Mouse (Mus musculus) MEL (cell line): Measurements from ENCODE around the gene Rsbn1l. TPM values are rescaled to one million over a fixed set of nuclear protein-coding genes. Genes with fewer than 3 reads are reported as not detected.

Source experiments
- DNase-seq: peaks from one replicate; pipeline ENCODE4 v3.0.0; 2011; ENCODE audit warnings: low read depth, low spot score
- H3K27ac ChIP-seq: 2 replicates; pipeline ENCODE4 v1.5.1; 2012; ENCODE audit warnings: low read depth, mild to moderate bottlenecking, control low read depth, low read length, moderate library complexity; ENCODE audit not compliant: control insufficient read depth
- H3K27me3 ChIP-seq, 2 experiments: fragments of 150-350 bp in 1 of 2; sonication (generic) in 1 of 2; 2 replicates each; pipeline ENCODE4 v1.6.1; 2012; ENCODE audit warnings: low read length in 2 of 2, mild to moderate bottlenecking in 2 of 2, improper control_type of control experiment in 1 of 2, moderate library complexity in 1 of 2; ENCODE audit not compliant: insufficient read depth in 2 of 2, control insufficient read depth in 1 of 2
- H3K36me3 ChIP-seq, 2 experiments: 2 replicates each; pipeline ENCODE4 v1.6.1; 2012 to 2014; ENCODE audit warnings: low read length in 2 of 2, improper control_type of control experiment in 1 of 2, inconsistent platforms in 1 of 2, mild to moderate bottlenecking in 1 of 2; ENCODE audit not compliant: insufficient read depth in 2 of 2, control insufficient read depth in 1 of 2
- H3K4me1 ChIP-seq, 2 experiments: fragments of 150-350 bp in 1 of 2; sonication (generic) in 1 of 2; 2 replicates each; pipeline ENCODE4 v1.6.1; 2012; ENCODE audit warnings: low read length in 2 of 2, improper control_type of control experiment in 1 of 2, mild to moderate bottlenecking in 1 of 2; ENCODE audit not compliant: insufficient read depth in 2 of 2, control insufficient read depth in 1 of 2
- H3K4me3 ChIP-seq, 2 experiments: fragments of 150-350 bp in 1 of 2; sonication (generic) in 1 of 2; 2 replicates each; pipeline ENCODE4 v1.5.1; 2012; ENCODE audit warnings: low read depth in 2 of 2, low read length in 2 of 2, mild to moderate bottlenecking in 2 of 2, moderate library complexity in 2 of 2, control low read depth in 1 of 2, improper control_type of control experiment in 1 of 2; ENCODE audit not compliant: control insufficient read depth in 1 of 2, insufficient read depth in 1 of 2
- H3K79me2 ChIP-seq: 2 replicates; pipeline ENCODE4 v1.6.1; 2012; ENCODE audit warnings: mild to moderate bottlenecking, low read length, moderate library complexity; ENCODE audit not compliant: control insufficient read depth, poor library complexity, insufficient read depth
- H3K9ac ChIP-seq: 2 replicates; pipeline ENCODE4 v1.6.1; 2012; ENCODE audit warnings: low read depth, mild to moderate bottlenecking, control low read depth, low read length, moderate library complexity; ENCODE audit not compliant: control insufficient read depth, poor library complexity, severe bottlenecking
- H3K9me3 ChIP-seq: fragments of 150-350 bp; sonication (generic); replicated peaks from 2 replicates; pipeline ENCODE4 v1.6.1; 2012; ENCODE audit warnings: mild to moderate bottlenecking, low read length, improper control_type of control experiment, moderate library complexity; ENCODE audit not compliant: insufficient read depth
- BHLHE40 ChIP-seq: IDR thresholded peaks from 2 replicates; pipeline ENCODE4 v1.6.1; 2012; ENCODE audit warnings: low read depth, mild to moderate bottlenecking, inconsistent platforms, low read length, improper control_type of control experiment, borderline replicate concordance
- CTCF ChIP-seq, 3 experiments: IDR thresholded peaks in 2 of 3; conservative IDR thresholded peaks in 1 of 3; 2 replicates each; pipeline ENCODE4 v1.5.1; 2011 to 2012; ENCODE audit warnings: low read length in 3 of 3, low read depth in 2 of 3, mild to moderate bottlenecking in 2 of 3, improper control_type of control experiment in 1 of 3, inconsistent platforms in 1 of 3, mixed read lengths in 1 of 3, moderate library complexity in 1 of 3; ENCODE audit not compliant: control insufficient read depth in 1 of 3, insufficient read depth in 1 of 3, poor library complexity in 1 of 3, severe bottlenecking in 1 of 3
- E2F4 ChIP-seq: IDR thresholded peaks from 2 replicates; pipeline ENCODE4 v1.6.1; 2011; ENCODE audit warnings: low read depth, low read length, improper control_type of control experiment, borderline replicate concordance
- ELF1 ChIP-seq: IDR thresholded peaks from 2 replicates; pipeline ENCODE4 v1.6.1; 2014; ENCODE audit warnings: low read depth, mild to moderate bottlenecking, inconsistent platforms, low read length, improper control_type of control experiment, moderate library complexity
- EP300 ChIP-seq, 2 experiments: IDR thresholded peaks; 2 replicates each; pipeline ENCODE4 v1.6.1; 2011; ENCODE audit warnings: improper control_type of control experiment in 2 of 2, low read length in 2 of 2, low read depth in 1 of 2, mild to moderate bottlenecking in 1 of 2
- HCFC1 ChIP-seq: IDR thresholded peaks from 2 replicates; pipeline ENCODE4 v1.6.1; 2012; ENCODE audit warnings: low read depth, mild to moderate bottlenecking, inconsistent platforms, low read length, improper control_type of control experiment, moderate library complexity
- JUND ChIP-seq: IDR thresholded peaks from 2 replicates; pipeline ENCODE4 v1.6.1; 2011; ENCODE audit warnings: low read depth, mild to moderate bottlenecking, improper control_type of control experiment, low read length
- KAT2A ChIP-seq: conservative IDR thresholded peaks from 2 replicates; pipeline ENCODE4 v1.6.1; 2012; ENCODE audit warnings: low read depth, low read length, improper control_type of control experiment, inconsistent platforms
- MAFK ChIP-seq: IDR thresholded peaks from 2 replicates; pipeline ENCODE4 v1.6.1; 2011; ENCODE audit warnings: low read depth, mild to moderate bottlenecking, low read length, improper control_type of control experiment, borderline replicate concordance
- MEF2A ChIP-seq: IDR thresholded peaks from 2 replicates; pipeline ENCODE4 v1.6.1; 2014; ENCODE audit warnings: low read depth, mild to moderate bottlenecking, inconsistent platforms, low read length, improper control_type of control experiment; ENCODE audit not compliant: poor library complexity, insufficient replicate concordance, severe bottlenecking; ENCODE audit errors: extremely low read depth
- MXI1 ChIP-seq: IDR thresholded peaks from 2 replicates; pipeline ENCODE4 v1.6.1; 2011; ENCODE audit warnings: mild to moderate bottlenecking, low read depth, low read length, improper control_type of control experiment
- MYB ChIP-seq: IDR thresholded peaks from 2 replicates; pipeline ENCODE4 v1.6.1; 2011; ENCODE audit warnings: mild to moderate bottlenecking, low read depth, low read length, improper control_type of control experiment
- MYC ChIP-seq: IDR thresholded peaks from 2 replicates; pipeline ENCODE4 v1.6.1; 2011; ENCODE audit warnings: low read depth, mild to moderate bottlenecking, low read length, improper control_type of control experiment, moderate library complexity
- POLR2A ChIP-seq, 2 experiments: IDR thresholded peaks; 2 replicates each; pipeline ENCODE4 v1.6.1; 2011 to 2012; ENCODE audit warnings: low read length in 2 of 2, mild to moderate bottlenecking in 2 of 2, control low read depth in 1 of 2, improper control_type of control experiment in 1 of 2, low read depth in 1 of 2, moderate library complexity in 1 of 2; ENCODE audit not compliant: control insufficient read depth in 1 of 2, insufficient read depth in 1 of 2, poor library complexity in 1 of 2
- POLR2AphosphoS2 ChIP-seq: IDR thresholded peaks from 2 replicates; pipeline ENCODE4 v1.6.1; 2011; ENCODE audit warnings: low read length, improper control_type of control experiment
- RAD21 ChIP-seq: IDR thresholded peaks from 2 replicates; pipeline ENCODE4 v1.6.1; 2011; ENCODE audit warnings: mild to moderate bottlenecking, low read depth, low read length, improper control_type of control experiment
- RCOR1 ChIP-seq: IDR thresholded peaks from 2 replicates; pipeline ENCODE4 v1.6.1; 2012; ENCODE audit warnings: low read depth, mild to moderate bottlenecking, inconsistent platforms, low read length, improper control_type of control experiment
- SIN3A ChIP-seq: IDR thresholded peaks from 2 replicates; pipeline ENCODE4 v1.6.1; 2012; ENCODE audit warnings: low read length, improper control_type of control experiment, inconsistent platforms
- SMC3 ChIP-seq: IDR thresholded peaks from 2 replicates; pipeline ENCODE4 v1.6.1; 2011; ENCODE audit warnings: low read depth, low read length, improper control_type of control experiment
- TCF12 ChIP-seq: IDR thresholded peaks from 2 replicates; pipeline ENCODE4 v1.6.1; 2014; ENCODE audit warnings: low read depth, mild to moderate bottlenecking, inconsistent platforms, low read length, improper control_type of control experiment, moderate library complexity
- USF2 ChIP-seq, 2 experiments: IDR thresholded peaks; 2 replicates each; pipeline ENCODE4 v1.6.1; 2011 to 2012; ENCODE audit warnings: improper control_type of control experiment in 2 of 2, low read length in 2 of 2, borderline replicate concordance in 1 of 2, inconsistent platforms in 1 of 2, low read depth in 1 of 2, mild to moderate bottlenecking in 1 of 2; ENCODE audit not compliant: insufficient read depth in 1 of 2
- ZKSCAN1 ChIP-seq: IDR thresholded peaks from 2 replicates; pipeline ENCODE4 v1.6.1; 2012; ENCODE audit warnings: low read depth, mild to moderate bottlenecking, inconsistent platforms, low read length, improper control_type of control experiment, moderate library complexity
- ZMIZ1 ChIP-seq: IDR thresholded peaks from 2 replicates; pipeline ENCODE4 v1.6.1; 2012; ENCODE audit warnings: low read depth, mild to moderate bottlenecking, inconsistent platforms, low read length, improper control_type of control experiment, moderate library complexity
- polyA plus RNA-seq, 2 experiments: library from polyadenylated mRNA; stranded (reverse) in 1 of 2; unstranded in 1 of 2; fragments of >175 nt in 1 of 2; fragments of >200 nt in 1 of 2; gene quantifications; 2 replicates each; pipeline versions ENCODE4 v1.2.1 to v1.2.4; 2012; ENCODE audit warnings: low replicate concordance in 2 of 2, low read depth in 1 of 2; ENCODE audit not compliant: insufficient read length in 2 of 2, insufficient read depth in 1 of 2, missing spikeins in 1 of 2
- total RNA-seq: library from RNA; depleted of rRNA; stranded (reverse); fragments of 300-350 nt; gene quantifications from 2 replicates; pipeline ENCODE4 v1.2.3, GENCODE M21; 2012

Rsbn1l gene
- total and polyA plus RNA-seq, 3 experiments = 5.0 to 78.2 (median 17.4) TPM

GRCm38 (mm10) chr5:20861901-20862300 is 94.3 kb downstream of the Rsbn1l start:
- H3K36me3 ChIP-seq = peaks cover 7% of the 10 kb centered on the region in 2 experiments
- no peak overlapping the region for H3K27ac ChIP-seq
- no peak overlapping the region for H3K4me3 ChIP-seq
- no peak overlapping the region for H3K9ac ChIP-seq
- no peak for TF ChIP-seq ZKSCAN1
- no peak for TF ChIP-seq HCFC1
- no peak for TF ChIP-seq TCF12
- no peak for TF ChIP-seq ELF1
- no peak for TF ChIP-seq KAT2A
- TF ChIP-seq SIN3A = no peak
- TF ChIP-seq ZMIZ1 = no peak
- no peak for TF ChIP-seq JUND
- no peak for TF ChIP-seq MXI1
- no peak; the same call in 1 of the 2 replicates for TF ChIP-seq RAD21
- no peak for TF ChIP-seq EP300 (IDR thresholded peaks at IDR 0.05; ENCODE audit: low read depth in 1 of 2, low read length in 2 of 2)
- TF ChIP-seq SMC3 = no peak
- no peak for TF ChIP-seq RCOR1
- TF ChIP-seq MYB = no peak
- no peak for TF ChIP-seq BHLHE40
- no peak for TF ChIP-seq E2F4
- TF ChIP-seq MYC = no peak
- DNase-seq = no peak
- H3K4me1 ChIP-seq = peaks cover 0 to 5% of the 10 kb centered on the region in 2 experiments; a peak in 2 of 4 replicates
- peaks cover 19% of the 10 kb centered on the region for H3K79me2 ChIP-seq
- no peaks in the 10 kb centered on the region for H3K9me3 ChIP-seq
- no peaks in the 10 kb centered on the region for H3K27me3 ChIP-seq

DNA sequence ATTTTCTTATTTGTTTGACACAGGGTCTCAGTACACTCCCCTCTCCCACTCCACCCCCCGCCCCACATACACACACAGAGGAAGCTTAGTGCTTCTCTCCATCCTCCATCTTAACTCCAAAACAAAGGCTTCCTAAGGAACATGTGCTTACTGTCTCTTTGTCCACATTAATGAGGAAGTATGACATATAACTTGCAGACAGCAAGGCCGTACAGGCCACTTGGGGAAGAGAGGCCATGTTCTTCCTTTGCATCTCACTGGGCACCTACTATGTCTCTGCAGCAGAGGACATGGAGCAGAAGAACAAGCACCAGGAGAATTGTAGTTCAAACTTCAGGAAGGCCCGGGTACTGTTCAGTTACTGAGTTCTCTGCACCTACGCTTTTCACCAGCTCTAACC is 95.6 kb downstream of the Rsbn1l start:
- Histone ChIP-seq H3K9ac (no peak overlapping the region), H3K27ac (no peak overlapping the region), H3K27me3 (no peaks in the 10 kb centered on the region), H3K36me3 (peaks cover 3 to 7% of the 10 kb centered on the region in 2 experiments), H3K9me3 (no peaks in the 10 kb centered on the region), H3K79me2 (peaks cover 11% of the 10 kb centered on the region; the same call in 1 of the 2 replicates), H3K4me1 (peaks cover 0 to 5% of the 10 kb centered on the region in 2 experiments; a peak in 2 of 4 replicates), H3K4me3 (no peak overlapping the region)
- TF ChIP-seq POLR2AphosphoS2 (no peak), BHLHE40 (no peak), MAFK (no peak), RAD21 (no peak), POLR2A (IDR thresholded peaks at IDR 0.05; ENCODE audit: control insufficient read depth in 1 of 2, insufficient read depth in 1 of 2, low read depth in 1 of 2, low read length in 2 of 2, poor library complexity in 1 of 2) (no peak), ELF1 (no peak), MYC (no peak), USF2 (IDR thresholded peaks at IDR 0.05; ENCODE audit: borderline replicate concordance in 1 of 2, insufficient read depth in 1 of 2, low read depth in 1 of 2, low read length in 2 of 2) (no peak), CTCF (IDR thresholded peaks at IDR 0.05 in 2 of 3, conservative IDR thresholded peaks at IDR 0.05 in 1 of 3; ENCODE audit: control insufficient read depth in 1 of 3, insufficient read depth in 1 of 3, low read depth in 2 of 3, low read length in 3 of 3, poor library complexity in 1 of 3, severe bottlenecking in 1 of 3) (no peak), MEF2A (no peak)
- DNase-seq = no peak
